In genomic region chr11:77983937-77984835, GRCm38 (mm10) we compare ENCODE assay signal across 9 mouse cellular contexts. TPM values are rescaled to one million over a fixed set of nuclear protein-coding genes. Genes with fewer than 3 reads are reported as not detected.
DNase-seq lines count a peak whose midpoint lies in the region; ATAC-seq and TF ChIP-seq lines count a peak whose summit lies in the region.
"Had no signal": no experiment of that assay in that cellular context is flagged by ENCODE, and none has a peak within 500 bp of the region (broad histone marks: within the 10 kb centered on the region; RNA-seq: fewer than 3 reads in every experiment).

No protein-coding gene starts in this region.

- peak overlapping the region; percentile 88 for H3K27ac ChIP-seq in gastrocnemius, adult 2 months
- H3K27ac ChIP-seq in midbrain, embryonic 10.5 days (replicated peaks), result peak overlapping the region; percentile 92

- peaks cover 45% of the 10 kb centered on the region for H3K36me3 ChIP-seq in midbrain, embryonic 10.5 days

- peaks cover 30% of the 10 kb centered on the region for H3K4me1 ChIP-seq in midbrain, embryonic 10.5 days

- intact Hi-C loops in gastrocnemius, adult 2 months (cut with DNase I), result loop anchor here (2.0 to 5.0 kb wide), 2 partner anchors 35 to 193 kb away; partner anchors contain the start of genes Nek8 and Tlcd1
- intact Hi-C loops in left cerebral cortex, postnatal 14 days (cut with DNase I), result loop anchor here (5.0 kb wide), 1 partner anchor 193 kb away; the partner anchor contains the start of genes Nek8 and Tlcd1

- peak; percentile 83 for DNase-seq in ZHBTc4 (ENCODE audit: low read depth, low spot score)
- peak; percentile 83 to 85 for DNase-seq in cerebellum, postnatal 10 days
- DNase-seq in gastrocnemius, adult 2 months, result peak; percentile 77
- peak; percentile 52 for DNase-seq in hindlimb bud, embryonic 11.5 days (ENCODE audit: extremely low spot score, low read depth, low spot score)
- DNase-seq in left cerebral cortex, postnatal 14 days (ENCODE audit: low spot score in 2 of 2), result peak; percentile 52 to 58
- DNase-seq in midbrain, embryonic 10.5 days (ENCODE audit: low spot score), result peak; percentile 80
- peak; percentile 35 for DNase-seq in skeletal muscle tissue, adult 2 months (ENCODE audit: low read depth, low spot score)

- ATAC-seq in granulocyte monocyte progenitor cell, adult 5-6 weeks (replicated peaks; ENCODE audit: poor library complexity, severe bottlenecking), result no peak

- H3K4me3 ChIP-seq in gastrocnemius, adult 2 months, result peak overlapping the region; percentile 91
- H3K4me3 ChIP-seq in midbrain, embryonic 10.5 days, result peak overlapping the region; percentile 76

- TF ChIP-seq CTCF in gastrocnemius, adult 2 months (IDR thresholded peaks at IDR 0.05), result peak; percentile 17; the same call in 1 of the 2 replicates

- H3K9me3 ChIP-seq in midbrain, embryonic 10.5 days (replicated peaks), result no peaks in the 10 kb centered on the region

- under 1% methylated on average over 47 of the region's 63 CpGs for WGBS in midbrain, embryonic 10.5 days

- no peaks in the 10 kb centered on the region for H3K27me3 ChIP-seq in midbrain, embryonic 10.5 days (ENCODE audit: low read depth, poor library complexity, severe bottlenecking)

RNA-seq across cellular contexts. Expression of gene Phf12, which starts 1.6 kb away (rescaled TPM):
- total RNA-seq in gastrocnemius, adult 2 months (2021), result 10 to 100 TPM; 15.0 to 15.8 TPM
- 10 to 100 TPM; 45.5 to 48.3 TPM for total RNA-seq in left cerebral cortex, postnatal 14 days (2021)
- 15.8 and 19.0 TPM in 2 replicates for polyA plus RNA-seq in midbrain, embryonic 10.5 days (2016; fragmentation: Nextera tagmentation; extraction: Ambion mirVana)
- 55.7 and 57.7 TPM in 2 replicates for total RNA-seq in granulocyte monocyte progenitor cell, adult 5-6 weeks (2014; fragmentation: Nextera tagmentation)
- total RNA-seq in granulocyte monocyte progenitor cell, adult 5-6 weeks (2017), result 16.2 and 28.2 TPM in 2 replicates

RNA-seq across cellular contexts. Expression of gene Dhrs13, which starts 47.9 kb away (rescaled TPM):
- total RNA-seq in gastrocnemius, adult 2 months (2021), result 1 to 10 TPM in 1 of 2 experiments, under 1 TPM in 1; 0.74 to 1.1 TPM
- 10 to 100 TPM; 14.8 to 16.4 TPM for total RNA-seq in left cerebral cortex, postnatal 14 days (2021)
- 16.7 and 17.7 TPM in 2 replicates for polyA plus RNA-seq in midbrain, embryonic 10.5 days (2016; fragmentation: Nextera tagmentation; extraction: Ambion mirVana)
- total RNA-seq in granulocyte monocyte progenitor cell, adult 5-6 weeks (2014; fragmentation: Nextera tagmentation), result 7.6 and 14.0 TPM in 2 replicates
- 5.7 and 9.7 TPM in 2 replicates for total RNA-seq in granulocyte monocyte progenitor cell, adult 5-6 weeks (2017)

RNA-seq across cellular contexts. Expression of gene Flot2, which starts 53.5 kb away (rescaled TPM):
- 10 to 100 TPM; 46.0 to 49.8 TPM for total RNA-seq in gastrocnemius, adult 2 months (2021)
- 100 to 1,000 TPM; 118 to 121 TPM for total RNA-seq in left cerebral cortex, postnatal 14 days (2021)
- polyA plus RNA-seq in midbrain, embryonic 10.5 days (2016; fragmentation: Nextera tagmentation; extraction: Ambion mirVana), result 75.7 and 76.4 TPM in 2 replicates
- 52.3 and 54.2 TPM in 2 replicates for total RNA-seq in granulocyte monocyte progenitor cell, adult 5-6 weeks (2014; fragmentation: Nextera tagmentation)
- total RNA-seq in granulocyte monocyte progenitor cell, adult 5-6 weeks (2017), result 57.7 and 73.4 TPM in 2 replicates

RNA-seq across cellular contexts. Expression of gene Sez6, which starts 53.6 kb away (rescaled TPM):
- under 1 TPM in 1 of 2 experiments, not detected in 1; 0.25 TPM for total RNA-seq in gastrocnemius, adult 2 months (2021)
- 100 to 1,000 TPM; 153 to 196 TPM for total RNA-seq in left cerebral cortex, postnatal 14 days (2021)
- polyA plus RNA-seq in midbrain, embryonic 10.5 days (2016; fragmentation: Nextera tagmentation; extraction: Ambion mirVana), result 3.5 and 7.1 TPM in 2 replicates
- total RNA-seq in granulocyte monocyte progenitor cell, adult 5-6 weeks (2014; fragmentation: Nextera tagmentation), result not detected in 2 replicates
- not detected in 2 replicates for total RNA-seq in granulocyte monocyte progenitor cell, adult 5-6 weeks (2017)
- total RNA-seq: neutrophil, adult 5-6 weeks had no signal
